Mouse (Mus musculus) brown adipose tissue, adult 24 weeks (tissue): ENCODE data around the gene Mki67. TPM values are rescaled to one million over a fixed set of nuclear protein-coding genes. Genes with fewer than 3 reads are reported as not detected.

Experiments used
- polyA plus RNA-seq: library from polyadenylated mRNA; stranded (reverse); fragments of >200 nt; gene quantifications from 2 replicates; pipeline ENCODE4 v1.2.4, GENCODE M21; 2012; ENCODE audit not compliant: missing spikeins, insufficient read depth, insufficient read length

Gene Mki67
- polyA plus RNA-seq, 1 experiment = 0.48 TPM

Other genes with a start within 250 kb of the Mki67 start
- gene Clrn3, start 187.7 kb downstream of the Mki67 start, polyA plus RNA-seq = not detected in 2 replicates
- gene Ptpre, start 178.9 kb downstream of the Mki67 start, polyA plus RNA-seq = 1.5 and 1.6 TPM in 2 replicates